Mouse (Mus musculus) heart, postnatal 25 days (tissue): ENCODE results near the gene Tuba4a. TPM values are rescaled to one million over a fixed set of nuclear protein-coding genes. Genes with fewer than 3 reads are reported as not detected.

Source experiments
- DNase-seq: peaks from one replicate; pipeline ENCODE4 v3.0.0; 2022; ENCODE audit warnings: low spot score
- intact Hi-C: fragments of 180-260 bp; cut with DNase I; formaldehyde crosslinking; loops from one replicate; pipeline ENCODE4 v1.15.1; 2025
- total RNA-seq, 2 experiments: library from RNA; stranded (reverse); gene quantifications; 2 replicates each; pipeline ENCODE4 v1.2.3; 2021

The Tuba4a gene
- total RNA-seq: 1,000 to 10,000 TPM; 1,036 to 1,088 TPM

DNA sequence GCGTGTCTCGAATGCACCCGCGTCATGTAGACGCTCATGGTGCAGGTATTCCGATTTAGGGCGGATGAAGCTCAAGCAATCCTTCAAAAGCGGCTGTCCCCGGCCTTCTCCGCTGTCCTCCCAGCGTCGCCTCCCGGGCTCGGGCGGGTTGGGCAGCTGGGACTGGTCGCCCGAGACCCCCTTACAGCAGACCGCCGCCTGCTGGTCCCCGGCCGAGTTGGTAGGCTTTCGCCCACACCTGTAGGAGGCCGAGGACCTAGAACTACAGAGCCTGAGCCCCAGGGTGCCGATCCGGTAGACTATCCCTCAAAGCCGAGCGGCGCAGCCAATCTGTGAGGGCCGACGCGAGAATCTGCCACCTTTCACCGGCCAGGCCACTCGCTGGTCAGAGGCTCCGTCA, at the start of gene Tuba4a:
Tuba4a (minus strand) TSS at position 335 of the 400 bp plus-strand sequence.
- DNase-seq: no peak
- intact Hi-C loops: loop anchor here (2.0 kb wide), 1 partner anchor 13 kb away; the partner anchor contains the start of gene A630095N17Rik

DNA sequence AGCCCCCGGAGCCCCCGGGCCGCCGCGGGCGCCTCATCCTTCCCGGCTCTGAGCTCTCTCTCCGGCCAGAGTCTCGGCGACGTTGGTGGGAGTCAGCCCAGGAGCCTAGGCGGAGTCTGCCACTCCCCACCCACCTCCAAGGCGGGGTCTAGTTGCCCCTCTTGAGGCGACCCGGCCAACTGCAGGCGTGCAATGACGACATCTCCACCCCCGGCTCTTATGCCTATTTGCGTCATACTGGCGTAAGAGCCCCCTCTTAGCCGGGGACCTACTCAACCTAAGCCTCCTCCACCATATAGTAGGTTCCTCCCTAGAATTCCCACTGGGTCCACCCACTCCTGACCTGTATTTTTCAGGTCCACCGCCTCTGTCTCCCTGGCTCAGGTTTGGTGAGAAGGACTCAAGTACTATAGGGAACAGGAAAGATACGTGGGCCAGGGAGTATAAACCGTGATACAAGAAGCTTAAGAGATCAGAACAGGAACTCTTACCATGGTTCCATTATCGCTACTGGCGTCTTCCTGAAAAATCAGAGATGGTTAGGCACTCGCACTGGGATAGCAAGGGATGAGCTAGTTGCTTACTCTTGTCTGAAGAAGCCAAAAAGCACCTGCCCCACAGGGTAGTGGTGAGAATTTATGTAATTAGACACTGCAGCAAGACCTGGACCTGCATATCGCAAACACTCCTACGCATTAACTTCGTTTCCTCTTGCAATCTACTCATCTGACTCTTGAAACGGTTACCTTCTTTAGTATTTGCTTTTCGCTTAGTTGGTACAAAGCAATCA, 44.6 kb upstream of the Tuba4a start, which contains the start of gene Ptprn:
Ptprn (minus strand) TSS at position 412 of the 790 bp plus-strand sequence.
- intact Hi-C loops: no loop called here
- DNase-seq: no peak

DNA sequence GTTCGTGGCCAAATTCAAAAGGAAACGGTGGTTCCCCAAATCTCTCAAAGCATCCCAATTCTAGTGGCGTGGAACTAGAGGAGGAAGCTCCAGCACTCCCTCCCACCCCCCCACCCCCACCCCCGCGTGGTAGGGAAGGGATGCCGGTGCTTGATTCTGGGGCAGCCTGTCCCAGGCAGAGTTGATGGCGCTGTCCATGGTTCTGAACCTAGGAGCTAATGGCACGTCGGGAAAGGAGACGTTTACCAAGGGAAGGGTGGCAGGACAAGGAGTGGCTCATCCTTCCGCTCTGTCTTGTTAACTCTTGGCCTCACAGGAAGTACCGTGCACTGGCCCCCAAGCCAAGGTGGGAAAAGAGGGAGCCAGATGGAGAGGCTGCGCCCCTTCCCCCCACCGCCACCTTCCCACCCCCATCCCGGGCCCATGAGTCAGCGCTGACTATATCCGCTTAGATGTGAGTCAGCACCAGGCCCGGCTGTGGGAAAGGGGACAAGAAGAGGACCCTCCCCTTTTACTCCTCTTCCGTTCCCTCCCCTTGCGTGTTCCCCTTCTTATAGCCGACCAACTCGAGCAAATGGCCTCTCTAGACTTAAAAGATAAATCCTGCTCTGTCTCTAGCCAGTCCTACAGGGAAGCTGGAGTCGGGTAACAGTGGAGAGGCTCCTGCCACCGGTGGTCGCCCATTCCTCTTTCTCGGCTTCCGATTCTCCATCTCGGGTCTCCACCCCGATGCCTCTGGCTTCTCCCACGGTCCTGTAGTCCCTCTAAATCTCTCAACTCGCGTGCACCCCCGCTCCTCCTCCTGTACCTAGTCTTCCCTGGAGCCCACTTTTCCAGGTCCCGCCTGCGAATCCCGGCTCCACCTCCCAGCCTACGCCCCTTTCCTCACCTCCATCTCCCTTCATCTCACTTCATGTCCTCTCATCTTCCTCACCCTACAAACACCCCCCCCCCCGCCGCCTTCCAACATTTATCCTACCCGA, 43.6 kb upstream of the Tuba4a start:
- DNase-seq: no peak

DNA sequence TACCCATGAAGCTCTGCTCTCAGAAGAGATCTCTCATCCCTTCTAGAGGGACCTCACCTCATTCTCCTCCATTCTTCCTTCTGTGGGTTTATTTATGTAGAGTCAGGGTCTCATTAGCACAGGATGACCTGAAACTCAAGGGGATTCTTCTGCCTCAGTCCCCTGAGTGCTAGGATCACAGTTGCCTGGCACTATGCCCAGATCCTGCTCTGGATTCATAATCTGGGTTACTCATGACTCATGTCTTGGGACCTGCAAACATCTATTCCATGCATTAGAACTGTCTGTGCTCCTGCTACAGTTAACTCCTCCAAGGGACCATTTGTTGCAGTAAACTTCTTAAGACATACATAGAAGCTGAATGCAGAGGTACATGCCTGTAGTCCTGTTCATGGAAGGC, 41.6 kb upstream of the Tuba4a start:
- intact Hi-C loops: no loop called here
- DNase-seq: no peak

More for the DNA sequence above, 43.6 kb upstream of the Tuba4a start:
- intact Hi-C loops: loop anchor here (2.0 kb wide), 1 partner anchor 14 kb away; no protein-coding TSS in a partner anchor

DNA sequence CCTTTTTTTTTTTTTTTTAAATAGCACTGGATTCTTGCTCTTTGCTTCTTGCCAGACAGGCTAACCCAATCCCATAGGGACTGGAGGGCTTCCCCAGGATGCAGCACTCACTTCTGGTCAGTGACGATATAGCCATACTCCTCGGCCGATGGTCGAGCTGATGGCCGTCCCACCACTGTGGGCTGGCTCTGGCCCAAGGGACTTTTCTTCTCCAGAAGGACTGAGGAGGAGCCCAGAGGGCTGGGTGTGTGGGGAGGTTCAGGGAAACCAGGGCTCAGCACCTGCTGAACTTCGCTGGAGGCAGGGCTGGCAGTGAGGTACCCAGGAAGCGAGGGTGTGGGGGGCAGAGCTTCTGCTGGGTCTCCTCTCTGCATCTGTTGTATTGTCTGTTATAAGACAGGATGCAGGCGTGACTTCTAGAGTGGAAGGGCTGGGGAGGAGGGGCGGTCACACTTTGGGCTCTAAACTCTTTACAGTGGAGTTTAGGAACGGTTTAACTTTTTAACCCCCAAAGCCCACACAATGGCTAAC, 35.9 kb upstream of the Tuba4a start:
- DNase-seq: no peak
- intact Hi-C loops: no loop called here

DNA sequence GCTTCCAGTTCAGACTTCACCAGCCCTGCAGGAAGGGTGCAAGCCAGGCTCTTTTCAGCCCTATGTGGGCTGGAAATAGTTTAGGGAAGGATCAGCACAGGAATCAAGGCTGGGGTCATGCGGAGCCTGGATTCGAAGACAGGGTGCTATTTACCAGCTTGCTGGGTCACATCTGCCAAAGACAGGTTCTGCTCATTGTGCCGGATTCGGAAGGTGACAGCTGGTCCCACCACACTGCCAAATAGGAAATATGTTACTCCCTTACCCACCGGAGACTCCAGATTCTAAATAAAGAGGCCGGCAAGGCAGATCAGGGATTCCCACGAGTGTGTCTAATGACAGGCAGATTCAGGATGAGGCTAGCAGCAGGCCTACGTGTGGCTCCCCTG, 35.0 kb upstream of the Tuba4a start:
- DNase-seq: no peak
- intact Hi-C loops: loop anchor here (5.0 kb wide), 2 partner anchors 63 to 307 kb away; partner anchors contain the start of gene Dnpep

DNA sequence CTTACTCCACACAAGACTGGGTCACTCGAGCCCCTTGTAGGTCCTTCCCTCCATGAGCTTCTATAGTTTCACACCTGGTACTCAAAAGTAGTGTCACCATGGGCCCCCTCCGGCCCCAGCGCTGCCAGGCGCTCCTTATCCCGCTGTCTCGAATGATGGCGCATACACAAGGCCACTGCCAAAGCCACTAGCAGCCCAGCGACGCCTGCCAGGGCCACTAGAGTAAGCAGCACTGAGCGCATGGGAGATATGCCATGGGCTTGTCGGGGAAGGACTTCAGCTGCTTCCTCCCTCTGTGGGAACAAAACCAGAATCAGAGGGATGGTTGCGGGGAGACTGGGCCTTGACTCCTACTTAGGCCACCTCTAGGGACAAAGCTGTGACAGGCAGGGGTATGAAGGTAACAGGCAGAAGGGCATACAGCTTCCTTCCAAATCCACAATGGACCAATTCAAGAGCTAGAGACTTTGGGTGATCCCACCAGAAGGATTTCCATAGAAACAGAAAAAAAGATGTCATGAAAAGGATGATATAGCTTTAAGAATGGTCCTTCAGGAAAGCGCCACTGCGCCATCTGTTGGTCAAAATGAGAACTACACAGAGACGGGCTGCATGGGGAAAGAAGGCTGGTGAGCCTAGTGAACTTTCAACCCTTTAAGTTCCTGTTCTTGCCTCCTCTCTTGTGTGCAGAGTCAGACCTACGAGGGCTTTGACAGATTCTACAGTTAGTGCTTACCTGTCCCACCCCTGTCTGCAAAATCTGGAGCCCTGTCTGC, 34.4 kb upstream of the Tuba4a start:
- DNase-seq: no peak
- intact Hi-C loops: loop anchor here (5.0 kb wide), 2 partner anchors 63 to 307 kb away; partner anchors contain the start of gene Dnpep

DNA sequence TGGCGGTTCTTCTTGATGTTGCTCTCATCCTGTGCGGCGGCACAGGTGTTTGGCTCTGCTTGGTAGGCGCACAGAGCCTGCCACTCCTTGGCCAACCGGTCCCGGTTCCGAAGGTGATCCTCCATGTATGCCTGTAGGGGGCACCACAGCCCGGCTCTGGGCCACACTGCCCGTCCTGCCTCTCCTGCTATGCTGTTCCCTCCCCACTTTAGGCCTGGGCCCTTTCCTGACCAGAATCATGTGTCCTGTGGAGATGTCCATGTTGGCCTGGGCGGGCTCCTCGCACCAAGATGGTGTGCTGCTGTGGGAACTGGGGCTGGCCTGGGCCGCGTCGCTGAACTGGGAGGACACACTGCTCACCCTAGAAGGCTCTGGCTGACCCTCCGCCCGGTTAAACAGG, 33.4 kb upstream of the Tuba4a start:
- DNase-seq: no peak
- intact Hi-C loops: loop anchor here (5.0 kb wide), 2 partner anchors 64 to 306 kb away; partner anchors contain the start of gene Dnpep

DNA sequence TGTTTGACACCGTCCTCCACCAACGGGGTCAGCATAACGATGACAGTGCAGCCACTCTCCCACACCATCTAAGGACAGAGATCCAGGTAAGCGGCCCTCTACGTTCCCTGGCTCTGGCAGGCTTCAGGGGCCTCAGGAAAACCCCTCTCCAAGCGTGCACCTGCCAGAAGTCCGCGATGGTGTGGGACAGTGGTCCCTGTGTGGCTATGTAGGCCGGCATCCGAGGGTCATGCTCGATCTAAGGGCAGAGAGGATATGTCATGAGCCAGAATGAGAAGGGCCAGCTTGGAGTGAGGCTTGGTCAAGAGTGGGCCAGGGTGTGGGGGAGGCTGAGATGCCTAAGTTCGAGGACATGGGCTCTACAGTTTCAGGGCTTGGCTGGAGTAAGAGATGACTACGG, 32.6 kb upstream of the Tuba4a start:
- DNase-seq: no peak
- intact Hi-C loops: loop anchor here (5.0 kb wide), 2 partner anchors 65 to 305 kb away; partner anchors contain the start of gene Dnpep

DNA sequence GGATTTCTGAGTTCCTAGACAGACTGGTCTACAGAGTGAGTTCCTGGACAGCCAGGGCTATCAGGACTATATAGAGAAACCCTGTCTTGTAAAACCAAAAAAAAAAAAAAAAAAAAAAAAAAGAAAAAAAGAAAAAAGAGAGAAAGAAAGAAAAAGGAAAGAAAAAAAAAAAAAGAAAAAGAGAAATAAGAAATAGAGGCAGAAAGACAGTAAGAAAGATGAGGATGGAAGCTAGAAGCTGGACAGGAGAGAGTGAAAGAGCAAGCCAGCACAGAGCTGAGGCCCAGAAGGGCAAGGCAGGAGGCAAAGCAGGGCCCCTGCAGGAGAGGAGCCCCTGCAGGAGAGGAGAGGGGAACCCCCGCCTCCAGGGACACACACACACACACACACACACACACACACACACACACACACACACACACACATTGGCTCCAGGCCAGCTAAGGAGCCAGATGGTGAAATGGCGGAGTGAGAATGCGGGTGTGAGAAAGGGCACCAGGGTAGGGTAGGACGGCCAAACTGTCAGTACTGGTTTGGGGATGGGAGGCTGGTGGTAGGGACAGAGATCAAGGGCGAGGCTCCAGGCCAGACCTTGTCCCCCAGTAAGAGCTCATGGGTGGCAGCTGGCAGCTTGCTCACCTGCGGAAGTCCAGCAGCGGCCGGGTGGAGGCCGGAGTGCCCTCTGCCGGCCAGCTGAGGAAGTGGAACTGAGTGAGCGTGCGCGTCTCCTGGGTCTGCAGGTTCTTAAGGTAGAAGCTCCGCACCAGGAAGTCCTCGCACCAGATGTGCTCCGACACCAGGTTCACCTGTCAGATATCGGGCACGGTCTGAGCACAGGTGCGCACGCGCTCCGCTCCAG, 31.7 kb upstream of the Tuba4a start:
- intact Hi-C loops: loop anchor here (5.0 kb wide), 2 partner anchors 66 to 304 kb away; partner anchors contain the start of gene Dnpep
- peak; percentile 51 for DNase-seq

DNA sequence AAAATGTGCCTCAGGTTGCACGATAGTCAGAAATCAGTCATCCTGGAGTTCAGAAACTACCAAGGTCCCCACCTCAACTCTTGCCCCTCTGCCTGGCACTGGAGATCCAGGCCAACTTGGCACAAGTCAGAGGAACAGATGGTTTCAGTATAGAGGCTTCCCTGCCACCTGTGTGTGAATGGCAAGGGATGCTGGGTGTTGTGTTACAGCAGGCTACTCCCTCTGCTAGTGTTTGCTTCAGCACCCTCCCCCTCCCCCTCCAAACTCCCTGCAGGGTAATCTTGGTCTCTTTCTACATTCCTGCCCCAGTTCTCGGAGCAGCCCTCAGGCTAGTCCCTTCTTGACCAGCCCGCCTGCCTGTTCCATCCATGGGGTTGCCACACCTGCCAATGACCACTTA, 30.8 kb upstream of the Tuba4a start:
- no peak for DNase-seq
- intact Hi-C loops: loop anchor here (1.0 to 5.0 kb wide), 3 partner anchors 16 to 303 kb away; partner anchors contain the start of gene Dnpep

DNA sequence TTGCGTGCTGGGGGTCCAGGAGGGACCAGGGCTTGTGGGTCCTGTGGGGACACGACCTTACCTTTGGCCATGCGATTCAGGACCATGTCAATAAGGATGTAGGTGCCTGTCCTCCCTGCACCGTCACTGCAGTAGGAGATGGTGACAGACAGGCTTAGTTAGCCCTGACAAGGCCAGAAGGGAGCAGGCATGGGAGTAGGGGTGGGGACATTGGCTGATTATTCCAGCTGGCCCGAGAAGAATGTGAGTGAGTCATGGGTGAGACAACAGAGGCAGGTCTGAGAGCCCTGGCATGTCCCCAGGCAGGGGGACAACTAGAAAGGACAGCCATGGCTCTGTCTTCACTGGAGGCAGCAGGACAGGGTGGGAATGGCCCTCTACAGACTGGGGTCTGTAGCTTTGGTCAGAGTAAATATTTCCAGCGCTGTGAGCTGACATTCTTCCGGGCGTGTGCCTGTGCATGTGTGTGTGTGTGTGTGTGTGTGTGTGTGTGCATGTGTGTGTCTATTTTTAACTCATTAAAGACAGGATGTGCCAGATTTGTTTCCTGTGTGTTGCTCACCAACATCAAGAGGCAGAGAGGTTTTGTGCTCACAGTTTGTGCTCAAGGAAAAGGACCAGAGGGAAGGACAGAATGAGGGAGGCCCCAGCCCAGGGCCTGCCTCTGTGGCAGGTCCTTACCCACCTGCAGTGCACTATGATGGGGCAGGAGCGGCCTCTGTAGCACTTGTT, 28.5 kb upstream of the Tuba4a start:
- peak; percentile 53 for DNase-seq
- intact Hi-C loops: no loop called here

DNA sequence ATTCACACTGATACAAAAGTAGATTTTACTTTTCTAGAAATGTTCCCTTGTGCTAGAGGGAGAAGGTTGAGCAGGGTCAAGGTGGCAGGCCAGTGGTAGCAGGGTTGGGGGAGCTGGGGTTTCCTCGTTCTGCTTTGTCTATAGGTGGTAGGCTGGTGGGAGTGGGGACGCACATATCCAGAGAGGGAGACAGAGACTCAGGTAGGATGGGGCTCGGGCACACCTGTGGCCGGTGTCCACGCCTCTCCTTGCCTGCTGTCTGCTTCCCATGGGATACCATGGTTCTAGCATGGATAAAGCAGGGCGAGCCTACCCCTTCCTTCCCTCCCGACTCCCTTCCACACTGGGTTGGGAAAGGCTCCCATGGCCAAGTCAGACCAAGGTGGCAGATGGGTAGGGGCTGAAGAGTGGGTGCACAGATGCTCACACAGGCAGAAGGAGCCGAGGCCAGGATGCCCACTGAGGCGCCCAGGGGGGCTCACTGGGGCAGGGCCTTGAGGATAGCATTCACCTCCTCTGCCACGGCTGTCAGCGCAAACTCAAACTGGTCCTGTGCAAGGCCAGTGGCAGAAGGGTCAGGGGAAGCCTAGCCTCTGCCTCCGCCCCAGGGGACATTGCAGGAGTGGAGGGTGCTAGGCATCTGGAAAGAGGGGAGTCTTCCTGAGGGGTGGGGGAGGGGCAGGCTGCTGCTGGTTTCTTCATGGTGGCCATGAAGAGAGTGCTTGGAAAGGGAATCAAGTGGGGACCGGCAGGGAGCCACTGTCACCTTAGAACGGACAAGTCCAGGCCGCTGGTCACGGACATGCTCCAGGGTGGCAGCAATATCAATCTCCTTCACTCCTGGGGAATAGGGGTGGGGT, 27.6 kb upstream of the Tuba4a start:
- intact Hi-C loops: no loop called here

DNA sequence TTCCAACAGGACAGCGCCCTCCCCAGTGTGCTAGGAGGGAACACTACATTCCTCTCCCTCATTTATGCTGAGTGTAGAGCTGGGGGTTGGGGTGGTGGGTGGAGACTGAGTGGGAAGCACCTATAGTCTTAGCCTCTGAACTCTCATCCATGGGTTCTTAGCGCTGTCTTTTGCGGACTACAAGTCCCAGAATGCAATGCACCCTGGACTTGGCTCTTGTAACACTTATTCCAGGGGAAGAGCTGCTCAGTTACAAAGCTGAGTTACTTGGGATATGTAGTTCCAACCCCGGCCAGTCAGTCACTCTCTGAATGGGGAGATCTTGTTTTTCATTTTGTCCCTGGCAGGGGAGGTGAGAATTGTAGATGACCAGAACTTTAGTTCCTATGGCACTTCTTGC, 25.2 kb upstream of the Tuba4a start:
- no peak for DNase-seq

More for the DNA sequence above, 27.6 kb upstream of the Tuba4a start:
- no peak for DNase-seq

DNA sequence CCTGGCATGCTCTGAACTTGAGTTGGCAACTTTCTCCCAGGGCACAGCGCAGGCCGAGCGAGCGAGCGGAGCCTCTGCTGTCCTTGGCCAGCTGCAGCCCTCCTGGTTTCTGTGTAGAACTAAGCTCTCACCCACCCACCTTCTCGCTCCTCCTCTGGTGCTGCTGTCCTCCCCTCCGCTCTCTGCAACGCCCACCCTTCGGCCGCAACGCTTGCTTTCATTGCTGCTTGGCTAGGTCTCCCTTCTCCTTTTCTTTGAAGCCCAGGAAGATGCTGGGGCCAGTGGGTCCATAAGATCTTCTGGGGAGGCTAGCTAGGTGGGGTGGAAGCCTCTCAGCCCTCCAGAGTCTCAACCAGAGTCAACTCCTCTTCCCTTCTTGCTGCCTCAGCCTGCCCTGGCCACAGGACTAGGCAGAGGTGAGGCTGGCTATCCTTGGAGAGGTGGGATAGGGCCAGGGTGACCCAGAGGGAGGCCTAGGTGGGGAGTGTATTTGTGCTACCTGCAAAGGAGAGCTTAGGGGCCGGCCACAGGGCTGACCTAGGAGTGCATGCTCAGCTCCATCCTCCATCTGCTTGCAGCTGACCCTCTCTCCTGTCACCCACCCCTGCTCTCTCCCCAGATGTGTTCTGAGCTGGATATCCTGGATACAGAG, 24.6 kb upstream of the Tuba4a start:
- no peak for DNase-seq
- intact Hi-C loops: no loop called here

More for the DNA sequence above, 25.2 kb upstream of the Tuba4a start:
- intact Hi-C loops: no loop called here

DNA sequence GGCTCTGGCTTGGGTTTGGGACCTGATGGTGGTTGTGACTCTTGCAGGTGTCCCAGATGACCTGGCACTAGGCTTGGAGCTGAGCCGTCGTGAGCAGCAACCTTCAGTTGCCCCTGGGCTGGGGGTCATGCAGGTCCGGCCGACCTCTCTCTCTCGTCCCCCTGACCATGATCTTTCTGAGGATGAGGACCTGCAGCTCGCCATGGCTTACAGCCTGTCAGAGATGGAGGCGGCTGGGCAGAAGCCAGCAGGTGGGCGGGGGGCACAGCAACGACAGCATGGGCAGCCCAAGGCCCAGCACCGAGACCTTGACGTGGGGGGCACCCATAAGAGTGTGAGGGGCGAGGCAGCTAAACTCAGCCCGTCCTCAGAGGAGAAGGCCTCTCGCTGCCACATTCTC, 23.7 kb upstream of the Tuba4a start:
- DNase-seq: no peak
- intact Hi-C loops: no loop called here
